Mouse (Mus musculus) layer of hippocampus, postnatal 14 days (tissue): ENCODE measurements at regions not wholly inside any gene's neighbourhood (a gene's known extent, or its start where the extent isn't known, plus 50 kb on each side); places are given as distances from the start of the nearest gene placed in this dataset.

ENCODE experiments used
- DNase-seq, 2 experiments: peaks; one replicate each; pipeline ENCODE4 v3.0.0; 2021 to 2022; ENCODE audit warnings: low spot score in 2 of 2, mixed read lengths in 1 of 2

GRCm38 (mm10) chr1:109471671-109472070 is 510.6 kb upstream of the Cdh7 start:
- DNase-seq: peak in 1 of 2 experiments; percentile 4

GRCm38 (mm10) chr1:109481387-109481786 is 500.8 kb upstream of the Cdh7 start:
- peak in 1 of 2 experiments; percentile 16 for DNase-seq

- DNase-seq: no peak
These were observed 486.3 kb upstream of the Cdh7 start for GRCm38 (mm10) chr1:109495936-109496335.

GRCm38 (mm10) chr1:109512632-109513259 is 469.5 kb upstream of the Cdh7 start:
- DNase-seq: peak in 1 of 2 experiments; percentile 34

GRCm38 (mm10) chr1:109514375-109514774 is 467.9 kb upstream of the Cdh7 start:
- no peak for DNase-seq
